Mouse (Mus musculus) embryonic facial prominence, embryonic 13.5 days (tissue): ENCODE data around the gene Stard5. TPM values are rescaled to one million over a fixed set of nuclear protein-coding genes. Genes with fewer than 3 reads are reported as not detected.

Experiments
- ATAC-seq: fragments of 200-750 bp; cut with Nextera tagmentation; 2 replicates; pipeline ENCODE4 v1.8.0; 2017; ENCODE audit warnings: low read depth; ENCODE audit not compliant: insufficient number of reproducible peaks, insufficient read depth, low FRiP score, low TSS enrichment
- H3K27ac ChIP-seq: fragments of 300-500 bp; sonication (generic); 2 replicates; pipeline ENCODE4 v1.5.1; 2015; ENCODE audit warnings: moderate library complexity, mild to moderate bottlenecking, inconsistent platforms
- H3K27me3 ChIP-seq: fragments of 300-500 bp; sonication (generic); 2 replicates; pipeline ENCODE4 v1.6.1; 2015; ENCODE audit warnings: mild to moderate bottlenecking, inconsistent platforms
- H3K36me3 ChIP-seq: fragments of 300-500 bp; sonication (generic); 2 replicates; pipeline ENCODE4 v1.6.1; 2015; ENCODE audit warnings: mild to moderate bottlenecking, inconsistent platforms
- H3K4me1 ChIP-seq: fragments of 300-500 bp; sonication (generic); 2 replicates; pipeline ENCODE4 v1.6.1; 2015; ENCODE audit warnings: inconsistent platforms
- H3K4me2 ChIP-seq: fragments of 300-500 bp; sonication (generic); 2 replicates; pipeline ENCODE4 v1.6.1; 2015; ENCODE audit warnings: moderate library complexity, mild to moderate bottlenecking, inconsistent platforms
- H3K4me3 ChIP-seq: fragments of 300-500 bp; sonication (generic); 2 replicates; pipeline ENCODE4 v1.5.1; 2015; ENCODE audit warnings: mild to moderate bottlenecking, inconsistent platforms
- H3K9ac ChIP-seq: fragments of 300-500 bp; sonication (generic); 2 replicates; pipeline ENCODE4 v1.6.1; 2015; ENCODE audit warnings: mild to moderate bottlenecking, inconsistent platforms
- H3K9me3 ChIP-seq: fragments of 300-500 bp; sonication (generic); 2 replicates; pipeline ENCODE4 v1.6.1; 2016; ENCODE audit warnings: inconsistent platforms
- WGBS: fragments of 180-500 bp; shearing (Covaris S2); methylation state at CpG from one replicate; pipeline ENCODE4 v1.1.7; 2015; ENCODE audit warnings: mixed read lengths; 5-methylcytosine and 5-hydroxymethylcytosine counted together
- polyA plus RNA-seq: library from polyadenylated mRNA; unstranded; fragments of >200 nt; fragmentation: Nextera tagmentation; extraction: Ambion mirVana; gene quantifications from 2 replicates; pipeline ENCODE4 v1.2.1, GENCODE M21; 2015

The Stard5 gene
- polyA plus RNA-seq, 1 experiment from 2014 or later, result 29.2 TPM

DNA sequence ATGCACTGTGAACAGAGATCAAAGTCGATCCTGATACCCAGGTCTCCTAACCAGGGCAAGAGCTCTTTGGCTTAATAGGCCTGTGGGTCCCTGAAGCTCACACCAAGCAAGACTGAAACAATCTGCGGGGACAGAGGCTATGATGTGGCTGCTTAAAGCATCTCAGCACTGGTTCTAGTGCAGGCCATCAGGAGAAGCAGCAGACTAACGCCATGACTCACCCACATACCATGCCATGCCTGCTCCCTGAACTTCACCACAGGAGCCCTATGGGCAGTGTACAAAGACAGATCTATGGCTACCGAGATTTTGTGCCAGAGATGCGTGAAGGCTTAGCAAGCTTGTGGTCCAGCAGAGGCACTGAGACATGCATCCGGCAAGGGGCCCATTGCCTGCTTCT is 39.8 kb downstream of the Stard5 start:
- no peak overlapping the region for H3K9ac ChIP-seq
- H3K4me1 ChIP-seq, result 0 out of 2 replicates have a peak, but pooled peaks cover 4% of the 10 kb centered on the region
- no peak overlapping the region for H3K4me3 ChIP-seq
- ATAC-seq, result no peak
- H3K27me3 ChIP-seq, result no peaks in the 10 kb centered on the region
- H3K27ac ChIP-seq, result no peak overlapping the region
- H3K4me2 ChIP-seq, result no peak overlapping the region
- 85% methylated on average over 6 of the region's 6 CpGs for WGBS
- H3K9me3 ChIP-seq, result no peaks in the 10 kb centered on the region
- no peaks in the 10 kb centered on the region for H3K36me3 ChIP-seq

DNA sequence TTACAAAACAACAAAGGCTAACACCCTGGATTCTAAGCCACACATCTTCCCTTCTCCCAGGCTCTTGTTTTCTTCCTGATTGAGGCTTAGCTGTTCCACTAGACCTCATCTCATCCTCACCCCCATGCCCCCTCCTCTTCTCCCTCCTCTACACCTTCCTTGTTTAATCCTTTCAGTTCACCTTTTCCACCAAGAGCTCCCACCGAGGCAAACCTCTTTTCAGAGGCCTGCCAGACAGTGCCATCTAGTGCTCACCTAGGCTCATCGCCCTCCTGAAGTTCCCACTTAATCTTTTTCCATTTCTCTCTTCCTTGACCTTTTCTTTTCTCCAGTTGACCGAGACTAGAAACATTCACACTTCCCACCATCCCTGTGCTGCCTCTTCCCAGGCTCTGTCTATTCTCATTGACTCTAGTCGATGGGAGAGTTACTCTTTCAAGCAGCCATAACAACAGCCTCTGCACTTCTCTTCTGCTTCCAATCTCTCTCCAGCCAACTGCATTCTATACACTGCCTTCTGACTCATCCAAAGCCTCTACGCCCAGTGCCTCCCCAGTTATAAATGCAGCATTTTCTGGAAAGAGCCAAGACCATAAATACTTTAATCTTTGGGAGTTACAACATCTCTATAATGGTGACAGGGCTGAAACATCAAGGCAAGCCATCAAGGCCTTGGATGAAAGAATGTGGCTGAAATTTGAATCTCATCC is 43.9 kb downstream of the Stard5 start:
- Histone ChIP-seq H3K27me3 (no peaks in the 10 kb centered on the region), H3K36me3 (no peaks in the 10 kb centered on the region), H3K4me1 (no peaks in the 10 kb centered on the region), H3K4me3 (no peak overlapping the region), H3K9ac (no peak overlapping the region), H3K9me3 (no peaks in the 10 kb centered on the region), H3K27ac (no peak overlapping the region), H3K4me2 (no peak overlapping the region)
- ATAC-seq, result no peak
- 31% methylated on average over 5 of the region's 5 CpGs for WGBS

DNA sequence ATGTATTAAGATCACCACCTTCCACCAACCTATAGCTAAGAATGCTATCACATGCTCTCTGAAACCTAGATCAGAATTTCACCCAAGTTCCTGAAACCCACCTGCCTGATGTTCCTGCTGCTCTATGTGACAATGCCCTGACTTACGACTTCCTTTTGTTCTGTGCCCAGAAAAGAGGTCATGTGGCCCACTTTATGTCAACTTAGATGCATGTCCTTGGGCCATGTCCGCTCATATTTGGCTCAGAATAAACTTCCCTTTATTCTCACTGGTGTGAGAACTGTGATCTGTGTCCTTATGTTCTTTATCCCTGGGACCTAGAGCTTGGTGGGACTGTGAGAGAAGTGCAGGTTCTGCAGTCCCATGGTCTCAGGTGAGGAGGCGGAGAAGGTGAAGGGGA is 45.5 kb downstream of the Stard5 start:
- Histone ChIP-seq H3K36me3 (no peaks in the 10 kb centered on the region), H3K27me3 (no peaks in the 10 kb centered on the region), H3K9me3 (no peaks in the 10 kb centered on the region), H3K4me1 (no peaks in the 10 kb centered on the region), H3K9ac (no peak overlapping the region), H3K4me3 (no peak overlapping the region), H3K27ac (no peak overlapping the region), H3K4me2 (no peak overlapping the region)
- ATAC-seq, result no peak
- 85% methylated on average over 3 of the region's 3 CpGs for WGBS

GRCm38 (mm10) chr7:83678506-83678905 is 46.7 kb downstream of the Stard5 start:
- Histone ChIP-seq H3K4me2 (no peak overlapping the region), H3K4me3 (no peak overlapping the region), H3K9ac (no peak overlapping the region), H3K9me3 (no peaks in the 10 kb centered on the region), H3K27me3 (no peaks in the 10 kb centered on the region), H3K36me3 (no peaks in the 10 kb centered on the region), H3K27ac (no peak overlapping the region), H3K4me1 (peaks cover 8% of the 10 kb centered on the region)
- no peak for ATAC-seq
- 88% methylated on average over 4 of the region's 4 CpGs for WGBS

DNA sequence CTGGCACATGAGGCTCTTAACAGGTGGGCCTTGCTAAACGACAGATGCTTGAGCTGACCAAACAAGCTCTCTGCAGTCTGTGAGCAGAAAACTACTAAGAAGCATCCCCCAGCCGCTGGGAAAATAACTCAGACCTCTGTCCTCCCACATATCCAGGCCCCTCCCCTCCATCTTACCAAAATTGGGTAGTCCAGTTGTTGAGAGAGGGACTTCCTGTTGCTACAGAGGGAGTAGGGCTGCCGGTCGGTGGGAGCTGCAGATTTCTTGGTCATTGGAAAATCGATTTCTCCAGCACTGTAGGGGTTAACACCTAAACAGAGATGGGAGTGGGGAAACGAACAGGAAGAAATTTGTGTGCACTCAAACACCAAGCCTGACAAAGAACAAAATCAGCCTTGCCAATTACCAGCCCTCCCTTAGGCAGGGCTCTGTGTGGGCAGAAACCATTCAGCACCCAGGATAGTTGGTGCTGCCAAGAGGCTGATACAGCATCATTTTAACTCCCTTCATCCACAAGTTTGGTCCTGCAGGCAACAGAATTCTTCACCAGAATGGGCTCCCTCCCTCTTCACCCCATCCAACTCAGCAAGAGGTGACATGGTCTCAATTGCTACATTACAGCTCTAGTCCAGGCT is 51.0 kb downstream of the Stard5 start:
- Histone ChIP-seq H3K9me3 (no peaks in the 10 kb centered on the region), H3K27ac (no peak overlapping the region), H3K4me2 (no peak overlapping the region), H3K27me3 (no peaks in the 10 kb centered on the region), H3K9ac (no peak overlapping the region), H3K36me3 (no peaks in the 10 kb centered on the region), H3K4me3 (no peak overlapping the region), H3K4me1 (peaks cover 32% of the 10 kb centered on the region)
- ATAC-seq, result no peak
- 34% methylated on average over 6 of the region's 6 CpGs for WGBS

GRCm38 (mm10) chr7:83695449-83696212 is 63.9 kb downstream of the Stard5 start:
- no peak overlapping the region for H3K27ac ChIP-seq
- no peak overlapping the region for H3K9ac ChIP-seq
- no peaks in the 10 kb centered on the region for H3K36me3 ChIP-seq
- no peak overlapping the region for H3K4me3 ChIP-seq
- H3K9me3 ChIP-seq, result no peaks in the 10 kb centered on the region
- no peaks in the 10 kb centered on the region for H3K4me1 ChIP-seq
- no peaks in the 10 kb centered on the region for H3K27me3 ChIP-seq
- ATAC-seq, result no peak
- no peak overlapping the region for H3K4me2 ChIP-seq
- 30% methylated on average over 6 of the region's 6 CpGs for WGBS

- Histone ChIP-seq H3K9ac (no peak overlapping the region), H3K27me3 (no peaks in the 10 kb centered on the region), H3K36me3 (no peaks in the 10 kb centered on the region), H3K4me3 (no peak overlapping the region), H3K9me3 (no peaks in the 10 kb centered on the region), H3K4me1 (peaks cover 9% of the 10 kb centered on the region), H3K27ac (peak overlapping the region; percentile 1; the same call in 1 of the 2 replicates), H3K4me2 (no peak overlapping the region)
- 64% methylated on average over 6 of the region's 6 CpGs for WGBS
- ATAC-seq, result no peak
These were observed 67.4 kb downstream of the Stard5 start for GRCm38 (mm10) chr7:83699066-83699745.

Other genes with a start within 250 kb of the Stard5 start
- gene Tmc3, start 47.0 kb upstream of the Stard5 start, polyA plus RNA-seq, result 0.70 and 1.0 TPM in 2 replicates
- gene Il16, start 113.8 kb downstream of the Stard5 start, polyA plus RNA-seq, result 4.7 and 4.9 TPM in 2 replicates
- gene Cfap161, start 162.9 kb downstream of the Stard5 start, polyA plus RNA-seq, result 0.39 and 0.41 TPM in 2 replicates